Mouse (Mus musculus): ENCODE data around the gene Ripor3. TPM values are rescaled to one million over a fixed set of nuclear protein-coding genes. Genes with fewer than 3 reads are reported as not detected.
"Not testable (repeated sequence)": the region's sequence is repeated elsewhere in the genome, so short reads cannot be mapped to it uniquely, and the experiment has no call there.

Gene Ripor3
- total RNA-seq (2021): under 1 TPM; 0.91 to 0.97 TPM

- intact Hi-C loops (cut with DNase I): loop anchor here (5.0 kb wide), 1 partner anchor 98 kb away; no protein-coding TSS in a partner anchor
- DNase-seq: peak; percentile 82 to 90
Observed at GRCm38 (mm10) chr2:168009936-168010668, at the start of gene Ripor3. Gene Ripor3 (minus strand): TSS chr2:168010618.

- intact Hi-C loops (cut with DNase I): no loop called here
- DNase-seq: no peak
Observed at GRCm38 (mm10) chr2:168059200-168059790, 48.9 kb upstream of the Ripor3 start.

- intact Hi-C loops (cut with DNase I): no loop called here
- peak in 1 of 2 experiments; percentile 20 for DNase-seq
Observed at GRCm38 (mm10) chr2:168058488-168059199, 48.2 kb upstream of the Ripor3 start.

GRCm38 (mm10) chr2:168057876-168058275, 47.5 kb upstream of the Ripor3 start:
- intact Hi-C loops (cut with DNase I); DNase-seq: not testable (repeated sequence)

GRCm38 (mm10) chr2:168056666-168056933, 46.2 kb upstream of the Ripor3 start:
- intact Hi-C loops (cut with DNase I): no loop called here
- DNase-seq: no peak

GRCm38 (mm10) chr2:168055910-168056665, 45.7 kb upstream of the Ripor3 start:
- intact Hi-C loops (cut with DNase I): no loop called here
- DNase-seq: peak in 1 of 2 experiments; percentile 35

GRCm38 (mm10) chr2:168054142-168054541, 43.7 kb upstream of the Ripor3 start:
- intact Hi-C loops (cut with DNase I): no loop called here
- DNase-seq: no peak

- peak; percentile 17 to 68 for DNase-seq
- intact Hi-C loops (cut with DNase I): loop anchor here (2.0 kb wide), 1 partner anchor 46 kb away; no protein-coding TSS in a partner anchor
Observed at GRCm38 (mm10) chr2:168052689-168053088, 42.3 kb upstream of the Ripor3 start.

GRCm38 (mm10) chr2:168052156-168052555, 41.7 kb upstream of the Ripor3 start:
- DNase-seq: no peak
- intact Hi-C loops (cut with DNase I): loop anchor here (2.0 kb wide), 1 partner anchor 47 kb away; no protein-coding TSS in a partner anchor

GRCm38 (mm10) chr2:168050000-168050942, 39.9 kb upstream of the Ripor3 start:
- intact Hi-C loops (cut with DNase I): no loop called here
- DNase-seq: peak; percentile 50 to 56

- intact Hi-C loops (cut with DNase I): no loop called here
- DNase-seq: no peak
Observed at GRCm38 (mm10) chr2:168049002-168049635, 38.7 kb upstream of the Ripor3 start.

GRCm38 (mm10) chr2:168046467-168046866, 36.0 kb upstream of the Ripor3 start:
- intact Hi-C loops (cut with DNase I): no loop called here

GRCm38 (mm10) chr2:168045771-168046170, 35.4 kb upstream of the Ripor3 start:
- peak in 1 of 2 experiments; percentile 30 for DNase-seq

More at GRCm38 (mm10) chr2:168046467-168046866, 36.0 kb upstream of the Ripor3 start:
- no peak for DNase-seq

GRCm38 (mm10) chr2:168045357-168045756, 34.9 kb upstream of the Ripor3 start:
- intact Hi-C loops (cut with DNase I): no loop called here
- no peak for DNase-seq

More at GRCm38 (mm10) chr2:168045771-168046170, 35.4 kb upstream of the Ripor3 start:
- intact Hi-C loops (cut with DNase I): no loop called here

- DNase-seq: no peak
- intact Hi-C loops (cut with DNase I): no loop called here
Observed at GRCm38 (mm10) chr2:168044681-168045287, 34.4 kb upstream of the Ripor3 start.

- DNase-seq: no peak
- intact Hi-C loops (cut with DNase I): no loop called here
Observed at GRCm38 (mm10) chr2:168042019-168042418, 31.6 kb upstream of the Ripor3 start.

GRCm38 (mm10) chr2:168040751-168041150, 30.3 kb upstream of the Ripor3 start:
- DNase-seq: no peak
- intact Hi-C loops (cut with DNase I): no loop called here

- DNase-seq: peak in 1 of 2 experiments; percentile 26
- intact Hi-C loops (cut with DNase I): no loop called here
Observed at GRCm38 (mm10) chr2:168037063-168037462, 26.6 kb upstream of the Ripor3 start.

GRCm38 (mm10) chr2:168035907-168036306, 25.5 kb upstream of the Ripor3 start:
- intact Hi-C loops (cut with DNase I): no loop called here
- DNase-seq: no peak
